Mouse (Mus musculus) bone marrow macrophage, adult 2 months (primary cell): ENCODE data around the gene Rbm4b. TPM values are rescaled to one million over a fixed set of nuclear protein-coding genes. Genes with fewer than 3 reads are reported as not detected.

Experiments
- H3K27ac ChIP-seq: 2 replicates; pipeline ENCODE4 v1.5.1; 2012; ENCODE audit warnings: low read depth, low read length; ENCODE audit not compliant: insufficient read depth
- H3K4me1 ChIP-seq: 2 replicates; pipeline ENCODE4 v1.6.1; 2012; ENCODE audit warnings: low read length; ENCODE audit not compliant: control insufficient read depth, insufficient read depth
- H3K4me3 ChIP-seq: 2 replicates; pipeline ENCODE4 v1.5.1; 2012; ENCODE audit warnings: mild to moderate bottlenecking, low read length, moderate library complexity; ENCODE audit not compliant: insufficient read depth
- CTCF ChIP-seq: IDR thresholded peaks from 2 replicates; pipeline ENCODE4 v1.5.1; 2012; ENCODE audit warnings: low read depth, mild to moderate bottlenecking, low read length, moderate library complexity
- POLR2A ChIP-seq: IDR thresholded peaks from 2 replicates; pipeline ENCODE4 v1.6.1; 2012; ENCODE audit warnings: mild to moderate bottlenecking, low read depth, low read length, borderline replicate concordance
- polyA plus RNA-seq: library from polyadenylated mRNA; stranded (reverse); fragments of >200 nt; gene quantifications from 2 replicates; pipeline ENCODE4 v1.2.4, GENCODE M21; 2012; ENCODE audit not compliant: missing spikeins, insufficient read depth, insufficient read length

The Rbm4b gene
- polyA plus RNA-seq, 1 experiment = 6.2 TPM

DNA sequence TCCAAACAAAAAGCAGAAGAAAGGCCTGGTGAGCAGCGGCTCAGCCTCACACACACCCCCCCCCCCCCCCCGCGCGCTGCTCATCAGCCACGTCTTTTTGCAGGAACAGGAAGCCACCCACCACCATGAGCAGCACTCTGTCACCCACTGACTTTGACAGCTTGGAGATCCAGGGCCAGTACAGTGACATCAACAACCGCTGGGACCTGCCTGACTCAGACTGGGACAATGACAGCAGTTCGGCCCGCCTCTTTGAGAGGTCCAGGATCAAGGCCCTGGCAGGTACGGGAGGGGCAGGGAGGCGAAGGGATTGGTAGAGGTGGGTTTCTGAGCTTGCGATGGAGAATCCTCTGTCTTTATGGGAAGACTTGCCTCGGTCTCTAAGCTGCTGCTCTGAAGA lies 37.6 kb upstream of the Rbm4b start:
- Histone ChIP-seq H3K4me3 (no peak overlapping the region), H3K27ac (no peak overlapping the region), H3K4me1 (peaks cover 9% of the 10 kb centered on the region)
- TF ChIP-seq POLR2A (no peak), CTCF (no peak)

GRCm38 (mm10) chr19:4719351-4719764 lies 36.9 kb upstream of the Rbm4b start:
- Histone ChIP-seq H3K4me3 (no peak overlapping the region), H3K4me1 (peaks cover 9% of the 10 kb centered on the region), H3K27ac (no peak overlapping the region)
- TF ChIP-seq POLR2A (no peak), CTCF (no peak)

- Histone ChIP-seq H3K4me1 (peaks cover 9% of the 10 kb centered on the region), H3K4me3 (no peak overlapping the region), H3K27ac (no peak overlapping the region)
- TF ChIP-seq POLR2A (no peak), CTCF (no peak)
Measured at GRCm38 (mm10) chr19:4720112-4720511, 36.2 kb upstream of the Rbm4b start.

GRCm38 (mm10) chr19:4720671-4721244 lies 35.5 kb upstream of the Rbm4b start:
- TF ChIP-seq CTCF (no peak), POLR2A (no peak)

DNA sequence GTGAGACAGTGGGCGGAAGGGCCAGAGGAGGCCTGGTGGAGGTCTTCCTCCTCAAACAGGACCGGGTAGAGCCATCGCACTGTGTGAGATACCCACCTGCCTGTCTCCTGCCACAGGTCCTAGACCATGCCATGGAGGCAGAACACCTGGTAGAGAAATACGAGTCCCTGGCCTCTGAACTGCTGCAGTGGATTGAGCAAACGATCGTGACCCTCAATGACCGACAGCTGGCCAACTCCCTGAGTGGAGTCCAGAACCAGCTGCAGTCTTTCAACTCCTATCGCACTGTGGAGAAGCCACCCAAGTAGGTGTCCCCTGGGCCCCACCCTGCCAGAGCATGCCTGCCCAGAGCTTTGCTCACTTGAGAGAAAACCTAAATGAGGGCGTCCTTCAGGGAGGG lies 27.1 kb upstream of the Rbm4b start:
- TF ChIP-seq POLR2A = no peak
- no peak for TF ChIP-seq CTCF
- Histone ChIP-seq H3K4me1 (no peaks in the 10 kb centered on the region), H3K4me3 (no peak overlapping the region), H3K27ac (no peak overlapping the region)

More at GRCm38 (mm10) chr19:4720671-4721244, 35.5 kb upstream of the Rbm4b start:
- Histone ChIP-seq H3K4me1 (peaks cover 9% of the 10 kb centered on the region), H3K4me3 (no peak overlapping the region), H3K27ac (no peak overlapping the region)

DNA sequence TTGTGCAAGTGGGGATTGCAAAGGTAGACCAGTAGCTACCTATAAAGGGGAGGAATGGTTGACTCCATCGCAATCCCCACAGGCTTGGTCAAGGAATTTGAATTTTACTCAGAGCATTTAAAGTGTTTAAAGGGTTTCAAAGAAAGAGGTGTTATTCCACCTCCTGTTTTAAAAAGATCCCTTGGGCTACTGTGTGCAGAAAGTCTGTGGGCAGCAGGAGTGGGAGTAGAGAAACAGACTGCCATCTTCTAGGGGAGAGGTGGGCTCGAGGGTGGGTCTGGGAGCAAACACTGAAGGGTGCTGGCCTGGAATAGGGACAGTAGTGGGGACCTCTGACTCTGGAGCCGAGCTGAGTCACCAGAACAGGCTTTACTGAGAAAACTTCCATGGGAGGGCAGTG lies 23.2 kb upstream of the Rbm4b start:
- no peak overlapping the region for H3K27ac ChIP-seq
- TF ChIP-seq CTCF (no peak), POLR2A (no peak)
- no peak overlapping the region for H3K4me3 ChIP-seq
- no peaks in the 10 kb centered on the region for H3K4me1 ChIP-seq

DNA sequence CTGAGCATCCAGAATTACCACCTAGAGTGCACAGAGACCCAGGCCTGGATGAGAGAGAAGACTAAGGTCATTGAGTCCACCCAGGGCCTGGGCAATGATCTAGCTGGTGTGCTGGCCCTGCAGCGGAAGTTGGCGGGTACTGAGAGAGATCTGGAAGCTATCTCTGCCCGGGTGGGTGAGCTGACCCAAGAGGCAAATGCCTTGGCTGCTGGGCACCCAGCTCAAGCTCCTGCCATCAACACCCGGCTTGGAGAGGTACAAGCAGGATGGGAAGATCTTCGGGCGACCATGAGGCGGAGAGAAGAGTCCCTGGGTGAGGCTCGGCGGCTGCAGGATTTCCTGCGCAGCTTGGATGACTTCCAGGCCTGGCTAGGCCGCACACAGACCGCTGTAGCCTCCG lies 18.4 kb upstream of the Rbm4b start:
- Histone ChIP-seq H3K27ac (no peak overlapping the region), H3K4me1 (peaks cover 10% of the 10 kb centered on the region), H3K4me3 (no peak overlapping the region)
- TF ChIP-seq CTCF (no peak), POLR2A (no peak)

GRCm38 (mm10) chr19:4739053-4739452 lies 17.2 kb upstream of the Rbm4b start:
- peaks cover 10% of the 10 kb centered on the region for H3K4me1 ChIP-seq
- no peak overlapping the region for H3K27ac ChIP-seq
- no peak overlapping the region for H3K4me3 ChIP-seq
- TF ChIP-seq CTCF (no peak), POLR2A (no peak)

DNA sequence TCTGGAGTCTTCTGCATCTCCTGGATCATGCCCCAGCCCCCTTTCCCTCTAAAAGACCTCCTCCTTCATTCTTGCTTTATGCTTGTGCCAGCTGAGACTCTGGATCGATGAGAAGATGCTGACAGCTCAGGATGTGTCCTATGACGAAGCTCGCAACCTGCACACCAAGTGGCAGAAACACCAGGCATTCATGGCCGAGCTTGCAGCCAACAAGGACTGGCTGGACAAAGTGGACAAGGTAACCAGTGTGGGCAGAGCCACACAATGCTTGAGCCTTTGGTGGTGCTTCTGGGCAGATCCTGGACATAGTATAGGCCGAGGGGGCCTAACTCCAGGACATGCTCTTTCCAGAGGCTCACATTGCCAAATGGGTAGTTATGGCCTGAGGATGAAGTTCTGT lies 16.5 kb upstream of the Rbm4b start:
- Histone ChIP-seq H3K27ac (no peak overlapping the region), H3K4me1 (peaks cover 10% of the 10 kb centered on the region), H3K4me3 (no peak overlapping the region)
- TF ChIP-seq POLR2A = no peak
- no peak for TF ChIP-seq CTCF

DNA sequence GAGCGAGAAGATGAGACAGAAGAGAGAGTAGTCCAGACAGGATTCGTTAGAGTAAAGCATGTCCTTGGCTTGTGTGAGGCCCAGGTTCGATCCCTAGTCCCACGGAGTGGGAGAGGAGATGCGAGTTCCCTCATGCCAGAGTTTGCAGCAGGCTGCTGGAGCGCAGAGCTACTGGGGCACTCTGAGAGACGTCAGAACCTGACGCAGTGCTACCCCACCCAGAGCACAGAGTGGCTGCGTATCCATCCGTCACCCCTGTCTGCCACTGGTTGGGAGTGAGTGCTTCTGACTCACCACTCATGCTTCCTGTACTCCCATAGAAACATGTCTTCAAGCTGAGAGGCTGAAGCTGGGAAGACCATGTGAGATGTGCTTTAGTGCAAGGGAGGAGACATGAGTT lies 14.8 kb upstream of the Rbm4b start:
- TF ChIP-seq POLR2A (no peak), CTCF (no peak)
- Histone ChIP-seq H3K4me3 (no peak overlapping the region), H3K27ac (no peak overlapping the region), H3K4me1 (peaks cover 10% of the 10 kb centered on the region)

DNA sequence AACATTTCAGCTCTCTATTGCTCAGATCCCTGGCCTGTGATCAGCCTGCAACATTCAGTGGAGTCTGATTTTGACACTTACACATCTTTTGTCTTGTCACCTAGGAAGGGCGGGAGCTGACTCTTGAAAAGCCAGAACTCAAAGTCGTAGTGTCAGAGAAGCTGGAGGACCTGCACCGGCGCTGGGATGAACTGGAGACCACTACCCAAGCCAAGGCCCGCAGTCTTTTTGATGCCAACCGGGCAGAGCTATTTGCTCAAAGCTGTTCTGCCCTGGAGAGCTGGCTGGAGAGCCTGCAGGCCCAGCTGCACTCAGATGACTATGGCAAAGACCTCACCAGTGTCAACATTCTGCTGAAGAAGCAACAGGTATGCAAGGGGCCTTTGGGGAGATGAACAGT lies 14.1 kb upstream of the Rbm4b start:
- H3K4me3 ChIP-seq = no peak overlapping the region
- peaks cover 10% of the 10 kb centered on the region for H3K4me1 ChIP-seq
- no peak for TF ChIP-seq POLR2A
- no peak for TF ChIP-seq CTCF
- H3K27ac ChIP-seq = no peak overlapping the region
